Mouse (Mus musculus) embryo, embryonic 10.5 days (tissue): ENCODE measurements around the gene B4galt3.

ENCODE experiments used
- DNase-seq: peaks from one replicate; pipeline ENCODE4 v3.0.0-alpha.2; 2015; ENCODE audit warnings: low spot score

The B4galt3 gene

GRCm38 (mm10) chr1:171269848-171270572 lies at the start of gene B4galt3:
TSS of gene B4galt3 (plus strand) at chr1:171270328.
- peak; percentile 93 for DNase-seq

- peak; percentile 91 for DNase-seq
Observed at GRCm38 (mm10) chr1:171220871-171221270, 49.3 kb upstream of the B4galt3 start.

GRCm38 (mm10) chr1:171221281-171222193 lies 48.6 kb upstream of the B4galt3 start:
- peak; percentile 37 for DNase-seq

GRCm38 (mm10) chr1:171222238-171223155 lies 47.6 kb upstream of the B4galt3 start, which contains the start of gene Tomm40l:
TSS of gene Tomm40l (minus strand) at chr1:171222514.
- peak; percentile 98 for DNase-seq

- DNase-seq, result no peak
Observed at GRCm38 (mm10) chr1:171223168-171223567, 47.0 kb upstream of the B4galt3 start.

- no peak for DNase-seq
Observed at GRCm38 (mm10) chr1:171223796-171224195, 46.3 kb upstream of the B4galt3 start.

- no peak for DNase-seq
Observed at GRCm38 (mm10) chr1:171224857-171225256, 45.3 kb upstream of the B4galt3 start, which contains the start of gene Apoa2. TSS of gene Apoa2 (plus strand) at chr1:171225054.

GRCm38 (mm10) chr1:171226780-171227179 lies 43.3 kb upstream of the B4galt3 start:
- DNase-seq, result no peak

GRCm38 (mm10) chr1:171227879-171228278 lies 42.2 kb upstream of the B4galt3 start:
- no peak for DNase-seq

GRCm38 (mm10) chr1:171229750-171230149 lies 40.4 kb upstream of the B4galt3 start:
- peak; percentile 9 for DNase-seq

GRCm38 (mm10) chr1:171230215-171230614 lies 39.9 kb upstream of the B4galt3 start:
- DNase-seq, result peak; percentile 46

GRCm38 (mm10) chr1:171231844-171232243 lies 38.3 kb upstream of the B4galt3 start:
- no peak for DNase-seq

- no peak for DNase-seq
Observed at GRCm38 (mm10) chr1:171232348-171232747, 37.8 kb upstream of the B4galt3 start.

GRCm38 (mm10) chr1:171232800-171233730 lies 37.1 kb upstream of the B4galt3 start:
- DNase-seq, result no peak

- no peak for DNase-seq
Observed at GRCm38 (mm10) chr1:171234126-171234525, 36.0 kb upstream of the B4galt3 start, which contains the start of gene Fcer1g. TSS of gene Fcer1g (minus strand) at chr1:171234365.

GRCm38 (mm10) chr1:171234538-171234937 lies 35.6 kb upstream of the B4galt3 start:
- no peak for DNase-seq

GRCm38 (mm10) chr1:171235791-171236190 lies 34.3 kb upstream of the B4galt3 start:
- no peak for DNase-seq

GRCm38 (mm10) chr1:171237438-171237837 lies 32.7 kb upstream of the B4galt3 start:
- DNase-seq, result no peak

GRCm38 (mm10) chr1:171238463-171238862 lies 31.7 kb upstream of the B4galt3 start:
- peak; percentile 76 for DNase-seq

- DNase-seq, result no peak
Observed at GRCm38 (mm10) chr1:171239992-171240744, 30.0 kb upstream of the B4galt3 start.
